Mouse (Mus musculus): ENCODE measurements around the gene Drp2. TPM values are rescaled to one million over a fixed set of nuclear protein-coding genes. Genes with fewer than 3 reads are reported as not detected.

Drp2 gene
- polyA plus RNA-seq (2014; fragmentation: Nextera tagmentation; extraction: Ambion mirVana) = 0.42 and 0.52 TPM in 2 replicates

GRCm38 (mm10) chrX:134403863-134404583 lies at the start of gene Drp2:
Gene Drp2 (plus strand): TSS chrX:134404551.
- DNase-seq (ENCODE audit: low spot score) (no peak), ATAC-seq (replicated peaks; ENCODE audit: low FRiP score) (no peak)
- peak within 1 kb of the TSS; percentile 51 for H3K4me2 ChIP-seq
- H3K9ac ChIP-seq (ENCODE audit: low read depth, low read length) = no peak within 1 kb of the TSS
- no peak within 1 kb of the TSS for H3K27ac ChIP-seq (ENCODE audit: low read depth, low read length)
- 49% methylated on average over 14 of the region's 15 CpGs for WGBS
- H3K9me3 ChIP-seq (ENCODE audit: control insufficient read depth, low read length) = no peaks in the 10 kb centered on the region
- no peaks in the 10 kb centered on the region for H3K4me1 ChIP-seq (replicated peaks; ENCODE audit: control insufficient read depth, insufficient read depth, low read length)
- H3K27me3 ChIP-seq (replicated peaks; ENCODE audit: control insufficient read depth, insufficient read depth, low read length) = no peaks in the 10 kb centered on the region
- no peaks in the 10 kb centered on the region for H3K36me3 ChIP-seq (ENCODE audit: control insufficient read depth, insufficient read depth, low read length)
- peak within 1 kb of the TSS; percentile 24; the same call in 1 of the 2 replicates for H3K4me3 ChIP-seq (ENCODE audit: low read depth, low read length)

DNA sequence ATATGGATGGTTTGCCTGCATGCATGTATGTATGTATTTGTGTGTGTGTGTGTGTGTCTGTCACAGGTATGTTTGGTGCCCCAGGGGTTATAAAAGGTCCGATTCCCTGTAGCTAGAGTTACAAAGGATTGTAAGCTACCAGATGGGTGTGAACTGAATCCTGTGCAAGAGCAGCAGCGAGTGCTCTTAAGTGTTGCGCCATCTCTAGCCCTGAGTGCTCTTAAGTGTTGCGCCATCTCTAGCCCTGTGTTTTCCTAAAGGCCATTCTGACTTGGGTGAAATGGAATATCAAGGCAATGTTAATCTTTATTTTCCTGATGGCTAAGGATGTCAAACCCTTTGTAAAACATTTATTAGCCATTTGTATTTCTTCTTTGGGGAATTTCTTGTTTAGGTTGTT lies 45.0 kb upstream of the Drp2 start:
- DNase-seq (ENCODE audit: low spot score) = no peak
- H3K4me2 ChIP-seq = no peak overlapping the region
- WGBS = 81% methylated on average over 4 of the region's 4 CpGs

GRCm38 (mm10) chrX:134362156-134362555 lies 42.2 kb upstream of the Drp2 start:
- H3K27ac ChIP-seq (ENCODE audit: low read depth, low read length) = no peak overlapping the region
- no peaks in the 10 kb centered on the region for H3K27me3 ChIP-seq (replicated peaks; ENCODE audit: control insufficient read depth, insufficient read depth, low read length)
- ATAC-seq (replicated peaks; ENCODE audit: low FRiP score) = no peak
- WGBS = 93% methylated on average over 4 of the region's 4 CpGs
- no peak for DNase-seq (ENCODE audit: low spot score)
- H3K9ac ChIP-seq (ENCODE audit: low read depth, low read length) = no peak overlapping the region
- H3K36me3 ChIP-seq (ENCODE audit: control insufficient read depth, insufficient read depth, low read length) = no peaks in the 10 kb centered on the region; the same call in 1 of the 2 replicates
- H3K4me1 ChIP-seq (replicated peaks; ENCODE audit: control insufficient read depth, insufficient read depth, low read length) = no peaks in the 10 kb centered on the region
- H3K9me3 ChIP-seq (ENCODE audit: control insufficient read depth, low read length) = no peaks in the 10 kb centered on the region
- no peak overlapping the region for H3K4me2 ChIP-seq
- no peak overlapping the region for H3K4me3 ChIP-seq (ENCODE audit: low read depth, low read length)

More for the DNA sequence above, 45.0 kb upstream of the Drp2 start:
- Histone ChIP-seq H3K27ac (ENCODE audit: low read depth, low read length) (no peak overlapping the region), H3K4me1 (replicated peaks; ENCODE audit: control insufficient read depth, insufficient read depth, low read length) (no peaks in the 10 kb centered on the region), H3K4me3 (ENCODE audit: low read depth, low read length) (no peak overlapping the region), H3K9ac (ENCODE audit: low read depth, low read length) (no peak overlapping the region), H3K9me3 (ENCODE audit: control insufficient read depth, low read length) (no peaks in the 10 kb centered on the region), H3K27me3 (replicated peaks; ENCODE audit: control insufficient read depth, insufficient read depth, low read length) (no peaks in the 10 kb centered on the region), H3K36me3 (ENCODE audit: control insufficient read depth, insufficient read depth, low read length) (no peaks in the 10 kb centered on the region)
- no peak for ATAC-seq (replicated peaks; ENCODE audit: low FRiP score)

- 71% methylated on average over 1 of the region's 1 CpGs for WGBS
Observed at GRCm38 (mm10) chrX:134365421-134365820, 38.9 kb upstream of the Drp2 start.

DNA sequence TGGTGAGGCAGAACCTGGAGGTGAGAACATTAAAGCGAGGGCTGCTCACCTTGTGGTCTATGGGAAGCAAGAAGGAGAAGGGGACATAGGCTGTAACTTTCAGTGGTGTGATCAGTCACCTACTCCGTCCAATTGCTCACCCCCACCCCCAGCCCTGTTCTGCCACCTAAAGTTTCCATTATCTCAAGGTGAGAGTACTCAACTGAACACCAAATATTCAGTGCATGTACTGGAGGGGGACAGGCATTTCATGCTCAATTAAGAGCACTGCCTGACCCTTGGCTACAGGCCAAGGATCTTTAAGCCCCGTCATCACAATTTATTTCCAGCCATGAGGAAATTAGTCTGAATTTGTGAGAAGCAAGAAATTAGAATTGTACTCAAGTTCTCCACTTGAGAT lies 37.8 kb upstream of the Drp2 start:
- H3K4me3 ChIP-seq (ENCODE audit: low read depth, low read length) = no peak overlapping the region
- no peaks in the 10 kb centered on the region for H3K4me1 ChIP-seq (replicated peaks; ENCODE audit: control insufficient read depth, insufficient read depth, low read length)
- H3K36me3 ChIP-seq (ENCODE audit: control insufficient read depth, insufficient read depth, low read length) = no peaks in the 10 kb centered on the region; the same call in 1 of the 2 replicates
- no peaks in the 10 kb centered on the region for H3K9me3 ChIP-seq (ENCODE audit: control insufficient read depth, low read length)
- H3K9ac ChIP-seq (ENCODE audit: low read depth, low read length) = no peak overlapping the region
- WGBS = 91% methylated on average over 3 of the region's 3 CpGs
- ATAC-seq (replicated peaks; ENCODE audit: low FRiP score) (no peak), DNase-seq (ENCODE audit: low spot score) (no peak)
- no peak overlapping the region for H3K27ac ChIP-seq (ENCODE audit: low read depth, low read length)
- H3K27me3 ChIP-seq (replicated peaks; ENCODE audit: control insufficient read depth, insufficient read depth, low read length) = no peaks in the 10 kb centered on the region
- no peak overlapping the region for H3K4me2 ChIP-seq

More at GRCm38 (mm10) chrX:134365421-134365820, 38.9 kb upstream of the Drp2 start:
- Histone ChIP-seq H3K36me3 (ENCODE audit: control insufficient read depth, insufficient read depth, low read length) (no peaks in the 10 kb centered on the region; the same call in 1 of the 2 replicates), H3K4me2 (no peak overlapping the region), H3K27ac (ENCODE audit: low read depth, low read length) (no peak overlapping the region), H3K27me3 (replicated peaks; ENCODE audit: control insufficient read depth, insufficient read depth, low read length) (no peaks in the 10 kb centered on the region), H3K4me1 (replicated peaks; ENCODE audit: control insufficient read depth, insufficient read depth, low read length) (no peaks in the 10 kb centered on the region), H3K4me3 (ENCODE audit: low read depth, low read length) (no peak overlapping the region), H3K9me3 (ENCODE audit: control insufficient read depth, low read length) (no peaks in the 10 kb centered on the region), H3K9ac (ENCODE audit: low read depth, low read length) (no peak overlapping the region)
- no peak for DNase-seq (ENCODE audit: low spot score)
- ATAC-seq (replicated peaks; ENCODE audit: low FRiP score) = no peak

GRCm38 (mm10) chrX:134371279-134371678 lies 33.1 kb upstream of the Drp2 start:
- H3K27ac ChIP-seq (ENCODE audit: low read depth, low read length) = no peak overlapping the region
- no peak overlapping the region for H3K4me3 ChIP-seq (ENCODE audit: low read depth, low read length)
- no peaks in the 10 kb centered on the region for H3K4me1 ChIP-seq (replicated peaks; ENCODE audit: control insufficient read depth, insufficient read depth, low read length)
- no peaks in the 10 kb centered on the region for H3K27me3 ChIP-seq (replicated peaks; ENCODE audit: control insufficient read depth, insufficient read depth, low read length)
- no peak overlapping the region for H3K9ac ChIP-seq (ENCODE audit: low read depth, low read length)
- no peak for ATAC-seq (replicated peaks; ENCODE audit: low FRiP score)
- 21% methylated on average over 2 of the region's 2 CpGs for WGBS
- no peak for DNase-seq (ENCODE audit: low spot score)
- no peak overlapping the region for H3K4me2 ChIP-seq
- no peaks in the 10 kb centered on the region for H3K36me3 ChIP-seq (ENCODE audit: control insufficient read depth, insufficient read depth, low read length)
- H3K9me3 ChIP-seq (ENCODE audit: control insufficient read depth, low read length) = no peaks in the 10 kb centered on the region

DNA sequence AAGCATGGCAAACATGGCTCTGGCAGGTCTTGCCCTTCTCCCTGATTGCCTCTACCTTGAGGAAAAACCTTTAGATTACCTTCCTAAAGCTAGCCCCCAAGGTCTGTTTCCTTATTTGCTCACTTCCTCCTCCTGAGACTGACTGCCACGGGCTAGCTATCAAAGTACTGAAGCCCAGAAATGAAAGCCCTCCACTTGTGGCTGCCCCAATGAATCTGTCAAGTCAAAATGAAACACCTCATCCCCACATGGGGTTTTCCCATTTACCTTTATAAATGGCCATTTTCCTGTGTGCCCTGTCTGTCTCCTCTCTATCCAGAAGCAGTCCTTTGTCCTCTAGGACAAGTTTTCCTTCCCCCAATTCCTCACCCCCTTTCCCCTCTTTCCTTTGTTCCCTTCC lies 30.2 kb upstream of the Drp2 start:
- ATAC-seq (replicated peaks; ENCODE audit: low FRiP score) (no peak), DNase-seq (ENCODE audit: low spot score) (no peak)
- Histone ChIP-seq H3K4me3 (ENCODE audit: low read depth, low read length) (no peak overlapping the region), H3K4me1 (replicated peaks; ENCODE audit: control insufficient read depth, insufficient read depth, low read length) (no peaks in the 10 kb centered on the region), H3K36me3 (ENCODE audit: control insufficient read depth, insufficient read depth, low read length) (no peaks in the 10 kb centered on the region), H3K27ac (ENCODE audit: low read depth, low read length) (no peak overlapping the region), H3K4me2 (no peak overlapping the region), H3K9ac (ENCODE audit: low read depth, low read length) (no peak overlapping the region), H3K27me3 (replicated peaks; ENCODE audit: control insufficient read depth, insufficient read depth, low read length) (no peaks in the 10 kb centered on the region), H3K9me3 (ENCODE audit: control insufficient read depth, low read length) (no peaks in the 10 kb centered on the region)
- WGBS = 38% methylated on average over 1 of the region's 1 CpGs

GRCm38 (mm10) chrX:134384896-134385295 lies 19.5 kb upstream of the Drp2 start:
- Histone ChIP-seq H3K9ac (ENCODE audit: low read depth, low read length) (no peak overlapping the region), H3K36me3 (ENCODE audit: control insufficient read depth, insufficient read depth, low read length) (no peaks in the 10 kb centered on the region), H3K9me3 (ENCODE audit: control insufficient read depth, low read length) (no peaks in the 10 kb centered on the region), H3K27ac (ENCODE audit: low read depth, low read length) (no peak overlapping the region), H3K4me1 (replicated peaks; ENCODE audit: control insufficient read depth, insufficient read depth, low read length) (no peaks in the 10 kb centered on the region), H3K4me3 (ENCODE audit: low read depth, low read length) (no peak overlapping the region), H3K4me2 (no peak overlapping the region), H3K27me3 (replicated peaks; ENCODE audit: control insufficient read depth, insufficient read depth, low read length) (no peaks in the 10 kb centered on the region; the same call in 1 of the 2 replicates)
- no peak for DNase-seq (ENCODE audit: low spot score)
- ATAC-seq (replicated peaks; ENCODE audit: low FRiP score) = no peak
- 82% methylated on average over 6 of the region's 6 CpGs for WGBS

- Histone ChIP-seq H3K9me3 (ENCODE audit: control insufficient read depth, low read length) (no peaks in the 10 kb centered on the region), H3K27me3 (replicated peaks; ENCODE audit: control insufficient read depth, insufficient read depth, low read length) (no peaks in the 10 kb centered on the region), H3K4me3 (ENCODE audit: low read depth, low read length) (no peak overlapping the region), H3K36me3 (ENCODE audit: control insufficient read depth, insufficient read depth, low read length) (no peaks in the 10 kb centered on the region), H3K9ac (ENCODE audit: low read depth, low read length) (no peak overlapping the region), H3K4me1 (replicated peaks; ENCODE audit: control insufficient read depth, insufficient read depth, low read length) (no peaks in the 10 kb centered on the region), H3K4me2 (no peak overlapping the region), H3K27ac (ENCODE audit: low read depth, low read length) (no peak overlapping the region)
- DNase-seq (ENCODE audit: low spot score) (no peak), ATAC-seq (replicated peaks; ENCODE audit: low FRiP score) (no peak)
- WGBS = 51% methylated on average over 2 of the region's 2 CpGs
Observed at GRCm38 (mm10) chrX:134398972-134399371, 5.4 kb upstream of the Drp2 start.

Data from liver, embryonic 11.5 days (tissue).